Mouse (Mus musculus) heart, adult 2 months (tissue): ENCODE measurements at regions not wholly inside any gene's neighbourhood (a gene's known extent, or its start where the extent isn't known, plus 50 kb on each side); places are given as distances from the start of the nearest gene placed in this dataset.

Experiments used
- DNase-seq, 2 experiments: peaks; one replicate each; pipeline ENCODE4 v3.0.0; 2021
- H3K27ac ChIP-seq: fragments of 200-600 bp; 2 replicates; pipeline ENCODE4 v1.8.1; 2022
- H3K27me3 ChIP-seq: fragments of 200-500 bp; 2 replicates; pipeline ENCODE4 v1.6.1; 2012; ENCODE audit warnings: mild to moderate bottlenecking, low read length, inconsistent platforms, mixed read lengths; ENCODE audit not compliant: control insufficient read depth, insufficient read depth
- H3K36me3 ChIP-seq: fragments of 200-500 bp; 2 replicates; pipeline ENCODE4 v1.6.1; 2012; ENCODE audit warnings: low read length, inconsistent platforms; ENCODE audit not compliant: control insufficient read depth, insufficient read depth
- H3K4me1 ChIP-seq: fragments of 200-500 bp; 2 replicates; pipeline ENCODE4 v1.6.1; 2011; ENCODE audit warnings: low read length; ENCODE audit not compliant: control insufficient read depth, insufficient read depth
- H3K4me3 ChIP-seq: fragments of 200-600 bp; 2 replicates; pipeline ENCODE4 v1.8.1; 2022
- H3K79me2 ChIP-seq: fragments of 200-500 bp; replicated peaks from 2 replicates; pipeline ENCODE4 v1.6.1; 2012; ENCODE audit warnings: mild to moderate bottlenecking, inconsistent platforms, low read length, moderate library complexity, mixed read lengths; ENCODE audit not compliant: control insufficient read depth, insufficient read depth
- H3K9ac ChIP-seq: fragments of 200-500 bp; 2 replicates; pipeline ENCODE4 v1.6.1; 2012; ENCODE audit warnings: low read depth, mild to moderate bottlenecking, control low read depth, inconsistent platforms, low read length, mixed read lengths
- CTCF ChIP-seq: fragments of 200-600 bp; IDR thresholded peaks from 2 replicates; pipeline ENCODE4 v1.8.1; 2022; ENCODE audit warnings: antibody characterized with exemption, mild to moderate bottlenecking, moderate library complexity
- EP300 ChIP-seq: fragments of 200-500 bp; IDR thresholded peaks from 2 replicates; pipeline ENCODE4 v1.6.1; 2011; ENCODE audit warnings: low read depth, low read length, control low read depth; ENCODE audit not compliant: insufficient read depth
- POLR2A ChIP-seq: fragments of 200-500 bp; IDR thresholded peaks from 2 replicates; pipeline ENCODE4 v1.6.1; 2011; ENCODE audit warnings: mild to moderate bottlenecking, low read depth, low read length, control low read depth; ENCODE audit not compliant: insufficient read depth
- WGBS: fragments of 180-500 bp; shearing (Covaris S2); methylation state at CpG from one replicate; pipeline ENCODE4 v1.1.7; 2018; 5-methylcytosine and 5-hydroxymethylcytosine counted together
- intact Hi-C: fragments of 180-260 bp; cut with DNase I; formaldehyde crosslinking; loops from one replicate; pipeline ENCODE4 v1.15.1; 2025

GRCm38 (mm10) chr16:5523402-5524021, 267.7 kb upstream of the Eef2kmt start:
- no peaks in the 10 kb centered on the region for H3K36me3 ChIP-seq
- intact Hi-C loops = no loop called here
- no peaks in the 10 kb centered on the region for H3K27me3 ChIP-seq
- TF ChIP-seq CTCF (no peak), POLR2A (no peak), EP300 (no peak)
- no peaks in the 10 kb centered on the region for H3K79me2 ChIP-seq
- H3K9ac ChIP-seq = no peak overlapping the region
- DNase-seq = no peak
- WGBS = 90% methylated on average over 7 of the region's 7 CpGs
- no peak overlapping the region for H3K4me3 ChIP-seq
- H3K27ac ChIP-seq = no peak overlapping the region
- H3K4me1 ChIP-seq = no peaks in the 10 kb centered on the region

GRCm38 (mm10) chr16:5517746-5518145, 262.0 kb upstream of the Eef2kmt start:
- intact Hi-C loops = no loop called here
- WGBS = 54% methylated on average over 5 of the region's 5 CpGs
- Histone ChIP-seq H3K9ac (no peak overlapping the region), H3K27ac (no peak overlapping the region), H3K27me3 (no peaks in the 10 kb centered on the region), H3K36me3 (no peaks in the 10 kb centered on the region), H3K4me1 (no peaks in the 10 kb centered on the region), H3K4me3 (no peak overlapping the region), H3K79me2 (no peaks in the 10 kb centered on the region)
- no peak for DNase-seq
- TF ChIP-seq CTCF (no peak), EP300 (no peak), POLR2A (no peak)

DNA sequence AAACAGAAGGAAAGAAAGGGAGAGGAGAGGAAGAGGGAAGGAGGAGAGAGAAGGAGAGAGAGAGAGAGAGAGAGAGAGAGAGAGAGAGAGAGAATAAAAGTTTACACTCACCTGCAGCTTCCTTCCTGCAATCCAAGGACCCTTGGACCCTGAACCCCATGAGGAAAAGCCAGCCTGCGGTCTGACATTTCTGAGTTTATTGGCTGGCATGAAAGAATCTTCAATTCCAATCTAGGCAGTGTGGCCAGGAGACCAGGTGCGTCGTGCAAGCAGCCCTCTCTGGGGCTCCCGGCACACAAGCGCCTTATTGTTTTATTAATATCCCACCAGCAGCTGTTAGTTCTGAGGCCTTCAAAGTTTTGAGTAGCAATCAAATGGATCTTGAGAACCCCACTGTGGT, 260.1 kb upstream of the Eef2kmt start:
- no peak overlapping the region for H3K9ac ChIP-seq
- H3K36me3 ChIP-seq = no peaks in the 10 kb centered on the region
- H3K27ac ChIP-seq = no peak overlapping the region
- no peaks in the 10 kb centered on the region for H3K4me1 ChIP-seq
- no peak overlapping the region for H3K4me3 ChIP-seq
- no peaks in the 10 kb centered on the region for H3K79me2 ChIP-seq
- TF ChIP-seq EP300 = no peak
- TF ChIP-seq POLR2A = no peak
- no peak for TF ChIP-seq CTCF
- intact Hi-C loops = no loop called here
- no peak for DNase-seq
- WGBS = 84% methylated on average over 5 of the region's 5 CpGs
- H3K27me3 ChIP-seq = no peaks in the 10 kb centered on the region

DNA sequence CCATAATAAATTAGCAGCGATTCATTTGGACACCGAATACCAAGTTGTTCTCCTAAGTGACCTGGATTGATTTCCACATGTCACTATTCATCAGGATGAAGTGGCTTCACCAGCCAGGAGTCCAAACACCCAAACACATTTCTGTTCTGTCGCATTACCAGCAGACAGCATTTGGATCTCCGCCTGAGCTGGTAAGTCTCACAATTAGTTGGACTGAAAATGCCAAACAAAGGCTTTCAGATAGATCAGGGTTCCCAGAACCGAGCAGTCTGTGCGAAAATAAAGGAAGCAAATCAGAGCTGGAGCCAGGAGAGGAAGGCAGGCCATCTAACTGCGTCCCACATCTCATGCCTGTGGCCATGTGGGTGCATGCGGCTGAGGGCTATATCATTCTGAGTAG, 251.5 kb upstream of the Eef2kmt start:
- Histone ChIP-seq H3K79me2 (no peaks in the 10 kb centered on the region), H3K27ac (no peak overlapping the region), H3K36me3 (no peaks in the 10 kb centered on the region), H3K4me1 (no peaks in the 10 kb centered on the region), H3K27me3 (no peaks in the 10 kb centered on the region), H3K9ac (no peak overlapping the region), H3K4me3 (no peak overlapping the region)
- intact Hi-C loops = no loop called here
- TF ChIP-seq CTCF = no peak
- no peak for TF ChIP-seq POLR2A
- no peak for TF ChIP-seq EP300
- no peak for DNase-seq
- WGBS = 85% methylated on average over 8 of the region's 8 CpGs

DNA sequence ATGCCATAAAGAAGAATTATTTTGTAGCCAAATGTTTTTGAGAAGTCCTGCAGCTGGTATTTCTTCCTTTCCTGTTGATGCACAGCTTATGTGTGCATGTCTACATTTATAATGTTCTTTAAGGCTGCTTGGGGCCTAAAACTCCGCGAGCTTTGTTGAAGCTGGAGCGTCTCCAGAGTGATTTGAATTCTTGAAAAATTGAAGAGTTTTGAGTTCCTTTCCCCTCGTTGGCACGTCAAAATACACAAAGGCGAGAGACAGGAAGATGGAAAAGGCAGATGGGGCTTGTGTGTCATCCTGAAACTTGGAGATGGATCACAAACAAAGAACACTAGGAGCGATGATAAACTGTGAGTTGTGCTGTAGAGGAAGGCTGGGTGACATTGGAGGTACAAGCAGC, 246.2 kb upstream of the Eef2kmt start:
- WGBS = 81% methylated on average over 7 of the region's 7 CpGs
- H3K27me3 ChIP-seq = no peaks in the 10 kb centered on the region
- H3K27ac ChIP-seq = no peak overlapping the region
- no peak overlapping the region for H3K9ac ChIP-seq
- TF ChIP-seq POLR2A = no peak
- TF ChIP-seq CTCF = no peak
- no peak for TF ChIP-seq EP300
- H3K4me1 ChIP-seq = no peaks in the 10 kb centered on the region
- no peaks in the 10 kb centered on the region for H3K79me2 ChIP-seq
- DNase-seq = no peak
- H3K36me3 ChIP-seq = no peaks in the 10 kb centered on the region
- intact Hi-C loops = no loop called here
- no peak overlapping the region for H3K4me3 ChIP-seq

- no peaks in the 10 kb centered on the region for H3K79me2 ChIP-seq
- no peak for DNase-seq
- intact Hi-C loops = no loop called here
- no peak overlapping the region for H3K27ac ChIP-seq
- H3K4me3 ChIP-seq = no peak overlapping the region
- H3K4me1 ChIP-seq = no peaks in the 10 kb centered on the region
- WGBS = 84% methylated on average over 2 of the region's 2 CpGs
- no peak for TF ChIP-seq CTCF
- TF ChIP-seq POLR2A = no peak
- TF ChIP-seq EP300 = no peak
- H3K9ac ChIP-seq = no peak overlapping the region
- no peaks in the 10 kb centered on the region for H3K36me3 ChIP-seq
- no peaks in the 10 kb centered on the region for H3K27me3 ChIP-seq
Observed at GRCm38 (mm10) chr16:5496051-5496685, 240.4 kb upstream of the Eef2kmt start.
